Mouse (Mus musculus): ENCODE results near the gene 2010111I01Rik. TPM values are rescaled to one million over a fixed set of nuclear protein-coding genes. Genes with fewer than 3 reads are reported as not detected.

The 2010111I01Rik gene
- polyA plus RNA-seq, 1 experiment: 63.6 TPM

DNA sequence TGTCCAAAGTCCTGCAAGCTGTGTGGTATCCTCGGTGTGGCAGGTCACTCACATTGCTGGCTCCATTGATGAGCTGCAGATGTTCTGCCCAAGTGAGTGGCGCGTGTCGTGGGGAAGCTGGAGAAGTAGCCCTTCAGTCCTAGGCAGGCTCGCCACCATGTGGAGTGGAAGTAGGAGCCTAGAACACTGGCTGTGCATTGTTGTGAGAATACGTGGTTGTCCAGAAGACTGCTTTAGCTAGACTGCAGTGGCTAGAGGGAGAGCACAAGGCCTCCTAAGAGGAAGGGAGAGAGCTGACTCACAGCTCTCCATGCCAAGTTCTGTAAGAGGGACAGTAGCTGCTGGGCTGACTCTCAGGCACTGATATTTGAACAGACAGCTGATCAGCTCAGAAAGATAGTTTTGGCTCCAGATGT is 293.5 kb downstream of the 2010111I01Rik start:
- Histone ChIP-seq H3K27me3 (ENCODE audit: control insufficient read depth, insufficient read depth, low read length, poor library complexity, severe bottlenecking) (no peaks in the 10 kb centered on the region), H3K27ac (ENCODE audit: insufficient read depth, low read length) (no peak overlapping the region), H3K9ac (ENCODE audit: low read depth, poor library complexity, severe bottlenecking) (no peak overlapping the region), H3K9me3 (replicated peaks; ENCODE audit: control insufficient read depth, insufficient read depth, low read length, poor library complexity, severe bottlenecking) (no peaks in the 10 kb centered on the region), H3K36me3 (ENCODE audit: control insufficient read depth, insufficient read depth, low read length, poor library complexity, severe bottlenecking) (no peaks in the 10 kb centered on the region; the same call in 1 of the 2 replicates), H3K4me3 (ENCODE audit: low read depth, low read length) (no peak overlapping the region), H3K4me1 (ENCODE audit: control insufficient read depth, insufficient read depth, low read length) (no peaks in the 10 kb centered on the region)
- TF ChIP-seq EP300 (IDR thresholded peaks at IDR 0.05; ENCODE audit: insufficient read depth, low read depth, low read length) (no peak), CTCF (IDR thresholded peaks at IDR 0.05; ENCODE audit: low read depth, low read length) (no peak), POLR2A (IDR thresholded peaks at IDR 0.05; ENCODE audit: insufficient read depth, low read length) (no peak)

- TF ChIP-seq CTCF (IDR thresholded peaks at IDR 0.05; ENCODE audit: low read depth, low read length): no peak
- TF ChIP-seq POLR2A (IDR thresholded peaks at IDR 0.05; ENCODE audit: insufficient read depth, low read length): no peak
- TF ChIP-seq EP300 (IDR thresholded peaks at IDR 0.05; ENCODE audit: insufficient read depth, low read depth, low read length): no peak
- Histone ChIP-seq H3K9ac (ENCODE audit: low read depth, poor library complexity, severe bottlenecking) (no peak overlapping the region), H3K9me3 (replicated peaks; ENCODE audit: control insufficient read depth, insufficient read depth, low read length, poor library complexity, severe bottlenecking) (no peaks in the 10 kb centered on the region), H3K27ac (ENCODE audit: insufficient read depth, low read length) (no peak overlapping the region), H3K4me3 (ENCODE audit: low read depth, low read length) (no peak overlapping the region), H3K27me3 (ENCODE audit: control insufficient read depth, insufficient read depth, low read length, poor library complexity, severe bottlenecking) (no peaks in the 10 kb centered on the region), H3K4me1 (ENCODE audit: control insufficient read depth, insufficient read depth, low read length) (no peaks in the 10 kb centered on the region), H3K36me3 (ENCODE audit: control insufficient read depth, insufficient read depth, low read length, poor library complexity, severe bottlenecking) (no peaks in the 10 kb centered on the region; the same call in 1 of the 2 replicates)
Observed at GRCm38 (mm10) chr13:63258671-63259070, 294.0 kb downstream of the 2010111I01Rik start.

DNA sequence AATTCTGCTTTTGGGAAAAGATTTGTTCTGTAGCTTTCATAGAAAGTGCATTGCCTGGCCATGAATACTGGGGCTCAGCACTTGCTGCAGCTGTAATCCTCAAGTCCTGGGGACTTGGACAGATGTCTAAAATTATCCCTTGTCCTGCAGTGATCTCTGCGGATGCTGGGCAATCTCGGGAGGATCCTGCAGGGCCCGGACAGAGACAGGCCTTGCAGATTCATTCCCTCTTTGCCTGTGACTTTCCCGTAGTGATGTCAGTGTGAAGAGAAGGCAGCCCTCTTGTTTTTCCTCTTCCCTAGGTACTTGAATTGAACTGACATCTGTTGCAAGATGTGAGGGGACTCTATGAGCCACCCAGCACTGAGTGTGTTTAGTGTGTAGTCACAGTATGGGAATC is 295.4 kb downstream of the 2010111I01Rik start:
- no peak overlapping the region for H3K27ac ChIP-seq (ENCODE audit: insufficient read depth, low read length)
- no peaks in the 10 kb centered on the region for H3K4me1 ChIP-seq (ENCODE audit: control insufficient read depth, insufficient read depth, low read length)
- no peak overlapping the region for H3K9ac ChIP-seq (ENCODE audit: low read depth, poor library complexity, severe bottlenecking)
- H3K9me3 ChIP-seq (replicated peaks; ENCODE audit: control insufficient read depth, insufficient read depth, low read length, poor library complexity, severe bottlenecking): no peaks in the 10 kb centered on the region
- H3K4me3 ChIP-seq (ENCODE audit: low read depth, low read length): no peak overlapping the region
- H3K36me3 ChIP-seq (ENCODE audit: control insufficient read depth, insufficient read depth, low read length, poor library complexity, severe bottlenecking): no peaks in the 10 kb centered on the region; the same call in 1 of the 2 replicates
- TF ChIP-seq CTCF (IDR thresholded peaks at IDR 0.05; ENCODE audit: low read depth, low read length) (no peak), EP300 (IDR thresholded peaks at IDR 0.05; ENCODE audit: insufficient read depth, low read depth, low read length) (no peak), POLR2A (IDR thresholded peaks at IDR 0.05; ENCODE audit: insufficient read depth, low read length) (no peak)
- no peaks in the 10 kb centered on the region for H3K27me3 ChIP-seq (ENCODE audit: control insufficient read depth, insufficient read depth, low read length, poor library complexity, severe bottlenecking)

DNA sequence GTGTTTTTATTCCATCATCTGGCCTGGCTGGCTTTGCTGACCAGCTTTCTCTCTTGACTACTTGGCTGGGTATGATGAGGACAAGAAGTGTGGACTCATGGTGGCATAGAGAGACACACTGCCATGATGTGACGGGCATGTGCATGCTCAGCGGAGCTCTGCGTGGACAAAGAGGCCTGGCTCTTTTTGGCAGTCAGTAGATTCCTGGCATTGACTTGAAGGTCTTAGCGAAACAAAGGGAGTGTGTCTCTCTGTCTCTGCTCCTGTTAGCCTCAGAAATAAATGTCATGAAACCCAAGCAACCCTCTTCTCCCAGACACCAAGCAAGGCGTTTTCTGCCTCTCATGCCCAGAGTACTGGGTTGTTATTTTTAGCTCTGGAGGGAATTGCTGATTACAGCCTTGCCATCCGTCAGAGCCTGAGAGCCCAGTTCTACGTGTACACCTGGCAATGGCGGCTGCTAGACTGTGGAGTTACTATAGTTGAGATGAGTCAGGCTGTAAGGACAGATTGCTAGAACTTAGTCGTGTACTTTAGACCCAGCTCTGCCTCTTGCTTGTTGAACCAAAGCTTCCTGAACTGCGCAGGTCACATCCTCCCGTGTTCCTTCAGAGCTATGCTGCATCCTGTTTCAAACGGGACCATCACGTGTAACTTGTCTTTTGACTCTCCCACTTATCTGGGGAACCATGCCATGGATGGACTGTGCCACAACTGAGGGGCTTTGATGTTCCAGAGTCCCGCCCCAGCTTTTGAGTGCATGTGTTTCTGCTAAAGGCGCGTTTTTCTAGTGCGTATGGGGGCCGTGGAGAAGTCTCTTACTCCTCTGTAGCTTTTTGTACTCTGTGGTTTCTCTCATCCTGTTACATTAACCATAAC is 296.3 kb downstream of the 2010111I01Rik start:
- TF ChIP-seq EP300 (IDR thresholded peaks at IDR 0.05; ENCODE audit: insufficient read depth, low read depth, low read length) (no peak), POLR2A (IDR thresholded peaks at IDR 0.05; ENCODE audit: insufficient read depth, low read length) (no peak), CTCF (IDR thresholded peaks at IDR 0.05; ENCODE audit: low read depth, low read length) (no peak)
- H3K27me3 ChIP-seq (ENCODE audit: control insufficient read depth, insufficient read depth, low read length, poor library complexity, severe bottlenecking): no peaks in the 10 kb centered on the region
- H3K9ac ChIP-seq (ENCODE audit: low read depth, poor library complexity, severe bottlenecking): no peak overlapping the region
- no peaks in the 10 kb centered on the region for H3K4me1 ChIP-seq (ENCODE audit: control insufficient read depth, insufficient read depth, low read length)
- H3K4me3 ChIP-seq (ENCODE audit: low read depth, low read length): no peak overlapping the region
- H3K27ac ChIP-seq (ENCODE audit: insufficient read depth, low read length): no peak overlapping the region
- H3K36me3 ChIP-seq (ENCODE audit: control insufficient read depth, insufficient read depth, low read length, poor library complexity, severe bottlenecking): no peaks in the 10 kb centered on the region; the same call in 1 of the 2 replicates
- H3K9me3 ChIP-seq (replicated peaks; ENCODE audit: control insufficient read depth, insufficient read depth, low read length, poor library complexity, severe bottlenecking): no peaks in the 10 kb centered on the region

DNA sequence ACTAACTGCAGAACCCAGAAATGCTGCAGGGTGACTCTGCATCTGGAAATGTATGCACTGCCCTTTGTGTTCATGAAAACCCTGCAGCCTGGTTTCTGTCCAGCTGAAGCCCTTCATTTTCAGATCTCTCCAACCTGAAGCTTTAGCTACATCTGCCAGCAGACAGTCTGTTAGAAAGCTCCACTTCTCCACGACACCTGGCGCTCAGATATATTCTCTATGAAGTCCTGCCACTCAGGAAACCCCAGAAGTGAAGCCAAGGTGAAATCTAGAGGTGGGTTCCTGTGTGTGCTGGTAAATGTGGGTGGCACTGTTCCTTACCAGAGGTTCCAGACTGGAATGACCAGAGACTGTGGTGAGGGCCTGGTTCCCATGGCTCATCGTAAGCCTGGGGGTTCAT is 297.0 kb downstream of the 2010111I01Rik start:
- no peaks in the 10 kb centered on the region; the same call in 1 of the 2 replicates for H3K36me3 ChIP-seq (ENCODE audit: control insufficient read depth, insufficient read depth, low read length, poor library complexity, severe bottlenecking)
- H3K4me1 ChIP-seq (ENCODE audit: control insufficient read depth, insufficient read depth, low read length): no peaks in the 10 kb centered on the region
- no peak overlapping the region for H3K9ac ChIP-seq (ENCODE audit: low read depth, poor library complexity, severe bottlenecking)
- no peak overlapping the region for H3K27ac ChIP-seq (ENCODE audit: insufficient read depth, low read length)
- no peaks in the 10 kb centered on the region for H3K27me3 ChIP-seq (ENCODE audit: control insufficient read depth, insufficient read depth, low read length, poor library complexity, severe bottlenecking)
- no peaks in the 10 kb centered on the region for H3K9me3 ChIP-seq (replicated peaks; ENCODE audit: control insufficient read depth, insufficient read depth, low read length, poor library complexity, severe bottlenecking)
- H3K4me3 ChIP-seq (ENCODE audit: low read depth, low read length): no peak overlapping the region
- TF ChIP-seq EP300 (IDR thresholded peaks at IDR 0.05; ENCODE audit: insufficient read depth, low read depth, low read length) (no peak), POLR2A (IDR thresholded peaks at IDR 0.05; ENCODE audit: insufficient read depth, low read length) (no peak), CTCF (IDR thresholded peaks at IDR 0.05; ENCODE audit: low read depth, low read length) (no peak)
